Mouse (Mus musculus): ENCODE results near the gene Prmt3. TPM values are rescaled to one million over a fixed set of nuclear protein-coding genes. Genes with fewer than 3 reads are reported as not detected.

Gene Prmt3
- total and polyA plus RNA-seq, 2 experiments from 2014 or later: 35.5 to 38.1 TPM

DNA sequence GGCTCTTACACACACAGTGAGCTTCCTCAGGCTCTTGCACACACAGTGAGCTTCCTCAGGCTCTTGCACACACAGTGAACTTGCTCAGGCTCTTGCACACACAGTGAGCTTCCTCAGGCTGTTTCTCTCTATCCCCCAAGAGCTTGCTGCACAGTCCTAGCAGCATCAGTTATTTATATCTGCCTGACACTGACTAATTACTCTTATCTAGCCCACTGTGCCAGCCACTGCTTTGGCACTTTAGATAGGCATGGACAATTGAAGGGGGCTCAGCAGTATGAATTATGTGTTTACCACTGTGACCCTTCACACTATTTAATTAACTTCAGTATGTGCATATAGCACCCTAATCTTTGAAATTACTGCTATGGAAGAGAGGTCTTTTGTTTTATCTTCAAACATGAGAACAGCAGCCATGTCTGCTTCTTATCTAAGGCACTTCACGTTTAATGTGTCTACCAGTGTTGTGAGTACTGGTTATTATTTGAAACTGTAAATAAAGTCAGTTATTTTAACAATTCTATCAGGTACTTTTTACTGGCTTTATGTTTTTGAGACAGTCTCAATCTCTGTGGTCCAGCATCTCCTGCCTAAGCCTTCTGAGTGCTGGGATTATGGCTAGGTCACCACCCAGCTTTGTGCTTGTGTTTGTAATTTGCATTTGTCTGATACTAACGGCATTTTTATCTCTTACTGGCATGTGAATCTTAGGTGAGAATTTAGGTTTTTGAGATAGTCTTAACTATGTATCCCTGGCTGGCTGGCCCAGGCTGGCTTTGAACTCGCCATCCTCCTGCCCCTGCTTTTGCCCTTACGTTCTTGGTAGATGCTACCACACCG is 75.4 kb downstream of the Prmt3 start:
- 89% methylated on average over 5 of the region's 5 CpGs for WGBS
- TF ChIP-seq CTCF (IDR thresholded peaks at IDR 0.05): no peak
- no peak for ATAC-seq (ENCODE audit: low FRiP score)

DNA sequence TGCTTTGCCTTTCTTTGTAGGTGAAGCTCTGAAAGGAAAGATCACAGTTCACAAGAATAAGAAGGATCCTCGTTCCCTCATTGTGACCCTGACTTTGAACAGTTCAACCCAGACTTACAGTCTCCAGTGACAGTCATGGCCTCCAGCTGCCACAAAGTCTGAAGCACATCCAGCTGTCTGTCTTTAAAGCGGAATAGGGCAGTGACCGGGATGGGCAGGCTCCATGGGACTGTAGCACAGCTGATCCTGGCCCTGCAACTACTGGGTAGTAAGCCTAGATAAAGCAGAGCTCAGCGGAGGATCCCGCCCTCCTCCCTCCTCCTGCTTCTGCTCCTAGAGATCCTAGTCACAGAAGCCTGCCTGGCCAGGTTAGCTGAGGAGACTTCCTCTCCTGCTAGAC is 79.2 kb downstream of the Prmt3 start:
- H3K4me3 ChIP-seq (ENCODE audit: low read depth, low read length): no peak overlapping the region
- H3K4me2 ChIP-seq (ENCODE audit: low read depth, low read length, poor library complexity, severe bottlenecking): no peak overlapping the region
- H3K36me3 ChIP-seq (ENCODE audit: insufficient read depth, low read length): no peaks in the 10 kb centered on the region
- H3K27me3 ChIP-seq (ENCODE audit: insufficient read depth, low read length): no peaks in the 10 kb centered on the region
- H3K27ac ChIP-seq (ENCODE audit: low read depth, low read length): no peak overlapping the region
- DNase-seq (ENCODE audit: low spot score) (no peak), ATAC-seq (ENCODE audit: low FRiP score) (no peak)
- WGBS: 79% methylated on average over 5 of the region's 5 CpGs
- no peak for TF ChIP-seq CTCF (IDR thresholded peaks at IDR 0.05)
- no peaks in the 10 kb centered on the region for H3K4me1 ChIP-seq (ENCODE audit: insufficient read depth, low read length)
- no peak overlapping the region for H3K9ac ChIP-seq (replicated peaks; ENCODE audit: low read length, poor library complexity, severe bottlenecking)
- H3K9me3 ChIP-seq (ENCODE audit: low read length): no peaks in the 10 kb centered on the region

More for the DNA sequence above, 75.4 kb downstream of the Prmt3 start:
- Histone ChIP-seq H3K4me3 (ENCODE audit: low read depth, low read length) (no peak overlapping the region), H3K4me1 (ENCODE audit: insufficient read depth, low read length) (no peaks in the 10 kb centered on the region), H3K4me2 (ENCODE audit: low read depth, low read length, poor library complexity, severe bottlenecking) (no peak overlapping the region), H3K36me3 (ENCODE audit: insufficient read depth, low read length) (no peaks in the 10 kb centered on the region), H3K9me3 (ENCODE audit: low read length) (no peaks in the 10 kb centered on the region), H3K9ac (replicated peaks; ENCODE audit: low read length, poor library complexity, severe bottlenecking) (no peak overlapping the region), H3K27me3 (ENCODE audit: insufficient read depth, low read length) (no peaks in the 10 kb centered on the region), H3K27ac (ENCODE audit: low read depth, low read length) (no peak overlapping the region)
- DNase-seq (ENCODE audit: low spot score): no peak

DNA sequence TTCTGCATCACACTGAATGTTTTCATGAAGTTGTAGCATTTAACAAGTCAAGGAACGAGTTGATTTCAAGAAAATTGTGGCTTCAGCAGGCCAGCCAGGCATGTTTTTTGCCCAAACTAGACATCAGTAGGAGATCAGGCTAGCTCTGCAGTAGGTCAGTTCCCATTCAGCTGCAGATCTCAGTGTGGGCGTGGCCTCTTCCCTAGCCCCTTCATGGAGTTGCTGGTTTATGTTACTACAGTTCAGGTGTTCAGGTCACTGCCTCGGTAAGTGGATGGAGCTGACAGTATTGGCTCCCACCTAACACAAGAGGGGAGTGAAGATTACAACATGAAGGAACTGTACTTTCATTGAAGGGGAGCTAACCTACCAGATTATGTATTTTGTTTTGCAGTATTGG is 80.1 kb downstream of the Prmt3 start:
- Histone ChIP-seq H3K27me3 (ENCODE audit: insufficient read depth, low read length) (no peaks in the 10 kb centered on the region), H3K9me3 (ENCODE audit: low read length) (no peaks in the 10 kb centered on the region), H3K4me1 (ENCODE audit: insufficient read depth, low read length) (no peaks in the 10 kb centered on the region), H3K9ac (replicated peaks; ENCODE audit: low read length, poor library complexity, severe bottlenecking) (no peak overlapping the region), H3K27ac (ENCODE audit: low read depth, low read length) (no peak overlapping the region), H3K36me3 (ENCODE audit: insufficient read depth, low read length) (no peaks in the 10 kb centered on the region), H3K4me3 (ENCODE audit: low read depth, low read length) (no peak overlapping the region), H3K4me2 (ENCODE audit: low read depth, low read length, poor library complexity, severe bottlenecking) (no peak overlapping the region)
- TF ChIP-seq CTCF (IDR thresholded peaks at IDR 0.05): no peak
- no peak for ATAC-seq (ENCODE audit: low FRiP score)
- 93% methylated on average over 3 of the region's 3 CpGs for WGBS
- no peak for DNase-seq (ENCODE audit: low spot score)

DNA sequence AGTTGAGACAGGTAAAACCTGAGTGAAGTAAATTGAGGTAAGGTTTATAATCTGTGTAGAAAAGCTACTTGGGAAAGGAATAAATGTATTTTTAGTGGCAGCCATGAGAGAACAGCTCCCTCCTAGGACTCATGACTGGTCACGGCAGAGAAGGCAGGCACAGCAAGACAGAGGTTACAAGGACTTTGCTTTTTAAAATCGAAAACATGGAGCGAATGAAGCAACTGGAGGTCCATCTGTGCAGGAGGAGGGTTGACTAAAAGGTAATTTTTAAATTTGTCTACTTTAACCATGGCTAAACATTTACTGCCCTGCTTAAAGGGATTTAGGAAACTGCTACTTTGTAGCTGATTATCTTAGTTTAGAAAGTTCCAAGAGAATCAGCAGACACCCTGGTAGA is 81.7 kb downstream of the Prmt3 start:
- Histone ChIP-seq H3K9me3 (ENCODE audit: low read length) (no peaks in the 10 kb centered on the region), H3K4me3 (ENCODE audit: low read depth, low read length) (no peak overlapping the region), H3K36me3 (ENCODE audit: insufficient read depth, low read length) (no peaks in the 10 kb centered on the region), H3K4me1 (ENCODE audit: insufficient read depth, low read length) (no peaks in the 10 kb centered on the region), H3K9ac (replicated peaks; ENCODE audit: low read length, poor library complexity, severe bottlenecking) (no peak overlapping the region), H3K27ac (ENCODE audit: low read depth, low read length) (no peak overlapping the region), H3K4me2 (ENCODE audit: low read depth, low read length, poor library complexity, severe bottlenecking) (no peak overlapping the region), H3K27me3 (ENCODE audit: insufficient read depth, low read length) (no peaks in the 10 kb centered on the region)
- ATAC-seq (ENCODE audit: low FRiP score): no peak
- no peak for DNase-seq (ENCODE audit: low spot score)
- TF ChIP-seq CTCF (IDR thresholded peaks at IDR 0.05): no peak
- 96% methylated on average over 3 of the region's 3 CpGs for WGBS

DNA sequence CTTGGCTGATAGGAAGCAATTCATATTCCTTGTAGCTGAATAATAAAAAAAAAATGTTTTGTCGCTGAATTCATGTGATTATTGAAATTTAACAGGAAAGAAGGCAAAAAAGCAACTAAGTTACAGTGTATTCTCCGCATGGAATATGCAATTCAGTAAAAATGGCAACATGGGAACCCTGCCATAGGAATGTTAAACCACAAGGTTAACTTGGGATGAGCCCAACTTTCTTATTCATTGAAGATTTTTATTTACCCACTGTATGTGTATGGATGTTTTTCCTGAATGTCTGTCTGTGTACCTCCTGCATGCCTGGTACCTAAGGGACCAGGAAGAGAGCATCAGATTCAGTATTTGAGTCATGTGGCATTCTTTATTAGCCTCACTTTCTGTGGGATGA is 83.0 kb downstream of the Prmt3 start:
- no peak for DNase-seq (ENCODE audit: low spot score)
- Histone ChIP-seq H3K27me3 (ENCODE audit: insufficient read depth, low read length) (no peaks in the 10 kb centered on the region), H3K4me2 (ENCODE audit: low read depth, low read length, poor library complexity, severe bottlenecking) (no peak overlapping the region), H3K4me1 (ENCODE audit: insufficient read depth, low read length) (no peaks in the 10 kb centered on the region), H3K36me3 (ENCODE audit: insufficient read depth, low read length) (no peaks in the 10 kb centered on the region), H3K9ac (replicated peaks; ENCODE audit: low read length, poor library complexity, severe bottlenecking) (no peak overlapping the region), H3K4me3 (ENCODE audit: low read depth, low read length) (no peak overlapping the region), H3K9me3 (ENCODE audit: low read length) (no peaks in the 10 kb centered on the region), H3K27ac (ENCODE audit: low read depth, low read length) (no peak overlapping the region)
- no peak for ATAC-seq (ENCODE audit: low FRiP score)
- 93% methylated on average over 2 of the region's 2 CpGs for WGBS
- TF ChIP-seq CTCF (IDR thresholded peaks at IDR 0.05): no peak

DNA sequence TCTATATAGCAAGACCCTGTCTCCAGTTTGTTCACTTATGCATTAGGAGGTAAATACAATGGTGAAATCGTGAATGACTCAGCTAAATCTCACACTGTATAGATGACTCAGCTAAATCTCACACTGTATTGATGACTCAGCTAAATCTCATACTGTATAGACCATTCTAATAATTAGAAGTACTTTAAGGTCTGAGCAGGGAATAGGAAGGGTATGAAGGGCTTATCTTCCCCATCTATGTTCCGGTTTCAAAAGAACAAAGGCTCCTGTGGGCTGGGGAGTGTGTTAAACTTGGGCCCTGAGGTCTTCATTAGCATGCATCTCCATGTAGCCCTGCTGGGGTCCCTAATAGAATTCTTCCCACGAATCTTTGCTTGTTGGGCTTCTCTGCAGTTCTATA is 85.6 kb downstream of the Prmt3 start:
- no peak overlapping the region for H3K4me3 ChIP-seq (ENCODE audit: low read depth, low read length)
- H3K4me1 ChIP-seq (ENCODE audit: insufficient read depth, low read length): no peaks in the 10 kb centered on the region
- 40% methylated on average over 3 of the region's 3 CpGs for WGBS
- no peak overlapping the region for H3K27ac ChIP-seq (ENCODE audit: low read depth, low read length)
- no peak for TF ChIP-seq CTCF (IDR thresholded peaks at IDR 0.05)
- DNase-seq (ENCODE audit: low spot score) (no peak), ATAC-seq (ENCODE audit: low FRiP score) (no peak)
- H3K9me3 ChIP-seq (ENCODE audit: low read length): no peaks in the 10 kb centered on the region
- H3K36me3 ChIP-seq (ENCODE audit: insufficient read depth, low read length): no peaks in the 10 kb centered on the region
- H3K9ac ChIP-seq (replicated peaks; ENCODE audit: low read length, poor library complexity, severe bottlenecking): no peak overlapping the region
- H3K4me2 ChIP-seq (ENCODE audit: low read depth, low read length, poor library complexity, severe bottlenecking): no peak overlapping the region
- H3K27me3 ChIP-seq (ENCODE audit: insufficient read depth, low read length): no peaks in the 10 kb centered on the region

Measured in midbrain, postnatal 0 days (tissue).